Mouse (Mus musculus): ENCODE data around the gene Hdac4. TPM values are rescaled to one million over a fixed set of nuclear protein-coding genes. Genes with fewer than 3 reads are reported as not detected.

Gene Hdac4
- polyA plus RNA-seq, 1 experiment, result 15.4 TPM

GRCm38 (mm10) chr1:91921702-91922101 lies 273.8 kb downstream of the Hdac4 start:
- DNase-seq (ENCODE audit: low spot score), result no peak

- no peak for DNase-seq (ENCODE audit: low spot score)
Measured at GRCm38 (mm10) chr1:91921279-91921678, 274.2 kb downstream of the Hdac4 start.

- DNase-seq (ENCODE audit: low spot score), result no peak
Measured at GRCm38 (mm10) chr1:91920038-91920589, 275.4 kb downstream of the Hdac4 start.

GRCm38 (mm10) chr1:91918257-91918800 lies 277.2 kb downstream of the Hdac4 start:
- DNase-seq (ENCODE audit: low spot score), result no peak

- no peak for DNase-seq (ENCODE audit: low spot score)
Measured at GRCm38 (mm10) chr1:91917596-91917995, 277.9 kb downstream of the Hdac4 start.

GRCm38 (mm10) chr1:91915961-91916360 lies 279.5 kb downstream of the Hdac4 start:
- DNase-seq (ENCODE audit: low spot score), result no peak

GRCm38 (mm10) chr1:91914648-91915047 lies 280.9 kb downstream of the Hdac4 start:
- DNase-seq (ENCODE audit: low spot score), result no peak

- peak; percentile 52 for DNase-seq (ENCODE audit: low spot score)
Measured at GRCm38 (mm10) chr1:91913850-91914249, 281.6 kb downstream of the Hdac4 start.

- DNase-seq (ENCODE audit: low spot score), result no peak
Measured at GRCm38 (mm10) chr1:91912227-91913119, 283.0 kb downstream of the Hdac4 start.

- no peak for DNase-seq (ENCODE audit: low spot score)
Measured at GRCm38 (mm10) chr1:91905268-91905667, 290.2 kb downstream of the Hdac4 start.

- DNase-seq (ENCODE audit: low spot score), result no peak
Measured at GRCm38 (mm10) chr1:91903241-91903981, 292.1 kb downstream of the Hdac4 start.

- no peak for DNase-seq (ENCODE audit: low spot score)
Measured at GRCm38 (mm10) chr1:91897078-91897477, 298.4 kb downstream of the Hdac4 start.

- no peak for DNase-seq (ENCODE audit: low spot score)
Measured at GRCm38 (mm10) chr1:91894286-91894685, 301.2 kb downstream of the Hdac4 start.

- DNase-seq (ENCODE audit: low spot score), result no peak
Measured at GRCm38 (mm10) chr1:91893598-91893997, 301.9 kb downstream of the Hdac4 start.

GRCm38 (mm10) chr1:91883115-91883514 lies 312.4 kb downstream of the Hdac4 start:
- no peak for DNase-seq (ENCODE audit: low spot score)

- DNase-seq (ENCODE audit: low spot score), result no peak
Measured at GRCm38 (mm10) chr1:91880899-91881298, 314.6 kb downstream of the Hdac4 start.

GRCm38 (mm10) chr1:91880156-91880555 lies 315.3 kb downstream of the Hdac4 start:
- no peak for DNase-seq (ENCODE audit: low spot score)

Data from urinary bladder, adult 2 months (tissue).